Mouse (Mus musculus): ENCODE data around the gene Pde1a.

The Pde1a gene

GRCm38 (mm10) chr2:80046751-80047513 lies 82.3 kb downstream of the Pde1a start:
- DNase-seq (ENCODE audit: low spot score) = no peak

- DNase-seq (ENCODE audit: low spot score) = peak; percentile 16
These were observed 90.4 kb downstream of the Pde1a start for GRCm38 (mm10) chr2:80038642-80039445.

DNA sequence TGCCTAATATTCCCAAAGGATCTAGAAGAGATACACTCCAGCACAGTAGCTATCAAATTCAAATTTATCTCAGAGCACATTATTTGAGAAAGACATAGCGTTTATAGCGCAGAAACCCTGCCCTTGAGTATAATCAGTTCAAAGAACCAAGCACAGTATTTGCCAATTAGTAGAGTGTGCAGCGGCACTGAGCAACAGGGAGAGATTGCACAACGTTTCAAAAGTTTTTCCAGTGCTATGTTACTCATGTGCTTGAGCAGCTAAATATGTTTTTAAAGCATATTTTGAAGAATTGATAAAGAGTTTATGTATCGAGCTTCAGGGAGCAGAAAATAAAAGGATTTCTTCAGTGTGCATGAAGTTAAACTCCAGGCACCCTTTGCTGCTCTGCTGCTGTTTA lies 91.3 kb downstream of the Pde1a start:
- no peak for DNase-seq (ENCODE audit: low spot score)

GRCm38 (mm10) chr2:80029051-80029450 lies 100.2 kb downstream of the Pde1a start:
- DNase-seq (ENCODE audit: low spot score) = no peak

GRCm38 (mm10) chr2:80026053-80026452 lies 103.2 kb downstream of the Pde1a start:
- no peak for DNase-seq (ENCODE audit: low spot score)

- no peak for DNase-seq (ENCODE audit: low spot score)
These were observed 103.7 kb downstream of the Pde1a start for GRCm38 (mm10) chr2:80025597-80025996.

GRCm38 (mm10) chr2:80025038-80025437 lies 104.2 kb downstream of the Pde1a start:
- DNase-seq (ENCODE audit: low spot score) = no peak

DNA sequence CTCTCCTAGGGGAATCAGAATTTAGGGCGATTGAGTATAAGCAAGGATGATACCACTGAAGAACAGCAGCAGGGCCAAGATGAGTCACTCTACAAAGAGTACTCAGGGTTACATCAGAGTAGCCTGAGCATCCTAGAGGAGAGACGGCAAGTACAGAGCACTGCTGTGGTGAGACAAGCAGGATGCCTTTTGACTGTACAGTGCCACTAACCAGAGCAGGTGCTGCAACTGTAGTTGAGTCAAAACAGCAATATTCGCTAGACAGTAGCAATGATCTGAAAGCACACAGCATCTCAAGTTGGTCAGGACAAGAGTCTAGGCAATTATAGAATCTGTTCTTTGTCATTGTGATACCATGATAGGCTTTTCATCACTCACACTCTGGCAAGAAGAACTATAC lies 115.1 kb downstream of the Pde1a start:
- DNase-seq (ENCODE audit: low spot score) = no peak

DNA sequence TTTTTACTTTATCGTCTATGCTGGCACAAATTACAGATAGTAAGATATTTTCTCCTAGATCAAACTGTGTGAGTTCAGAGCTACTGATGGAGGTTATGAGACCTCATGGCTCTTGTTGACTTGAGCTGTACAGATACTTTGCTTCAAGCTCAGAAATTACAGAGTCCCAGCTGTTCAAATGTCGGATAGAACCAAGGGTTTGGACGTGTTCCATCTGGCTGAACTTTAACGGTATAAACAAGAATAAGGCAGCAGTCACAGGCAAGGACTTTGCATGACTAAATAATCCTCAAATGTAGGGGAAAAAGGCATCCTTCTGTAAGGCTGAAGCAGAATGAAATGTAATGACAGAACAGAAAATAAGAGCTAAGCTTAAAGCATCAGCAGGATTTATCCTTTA lies 116.2 kb downstream of the Pde1a start:
- DNase-seq (ENCODE audit: low spot score) = no peak

DNA sequence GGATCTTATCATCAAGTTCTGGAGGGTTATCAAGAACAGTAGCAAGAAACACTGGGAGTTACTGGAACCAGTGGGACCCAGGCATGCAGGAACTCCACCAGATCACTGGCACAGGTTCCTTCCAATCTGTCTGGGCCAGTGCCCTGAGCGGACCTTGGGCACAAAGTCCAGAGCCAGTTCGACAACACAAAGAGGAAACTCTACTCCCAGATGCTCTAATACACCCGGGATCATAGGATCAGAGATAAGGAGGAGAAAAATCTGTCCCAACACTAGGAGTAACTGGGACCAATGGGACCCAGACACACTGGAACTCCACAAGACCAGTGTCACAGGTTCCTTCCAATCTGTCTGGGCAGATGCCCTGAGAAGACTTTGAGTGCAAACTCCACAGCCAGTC lies 130.1 kb downstream of the Pde1a start:
- no peak for DNase-seq (ENCODE audit: low spot score)

DNA sequence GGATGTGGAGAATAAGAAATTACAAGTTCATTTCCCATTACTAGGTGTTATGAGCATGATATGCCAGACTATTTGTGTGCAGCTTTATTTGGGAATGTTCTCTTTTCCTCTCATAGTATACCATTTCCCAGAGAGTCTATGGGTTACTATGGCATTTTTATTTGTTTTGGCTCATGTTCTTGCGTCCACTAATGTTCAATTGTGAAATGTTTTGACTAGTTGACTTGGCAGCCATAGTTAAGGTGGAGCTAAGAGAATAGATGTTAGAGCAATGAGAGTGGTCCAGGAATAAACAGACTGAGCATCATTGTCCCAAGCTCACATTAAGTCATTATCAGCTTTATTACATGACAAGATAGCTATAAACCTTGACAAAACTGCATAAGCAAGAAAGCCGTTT lies 130.8 kb downstream of the Pde1a start:
- no peak for DNase-seq (ENCODE audit: low spot score)

- no peak for DNase-seq (ENCODE audit: low spot score)
These were observed 137.6 kb downstream of the Pde1a start for GRCm38 (mm10) chr2:79991642-79992041.

DNA sequence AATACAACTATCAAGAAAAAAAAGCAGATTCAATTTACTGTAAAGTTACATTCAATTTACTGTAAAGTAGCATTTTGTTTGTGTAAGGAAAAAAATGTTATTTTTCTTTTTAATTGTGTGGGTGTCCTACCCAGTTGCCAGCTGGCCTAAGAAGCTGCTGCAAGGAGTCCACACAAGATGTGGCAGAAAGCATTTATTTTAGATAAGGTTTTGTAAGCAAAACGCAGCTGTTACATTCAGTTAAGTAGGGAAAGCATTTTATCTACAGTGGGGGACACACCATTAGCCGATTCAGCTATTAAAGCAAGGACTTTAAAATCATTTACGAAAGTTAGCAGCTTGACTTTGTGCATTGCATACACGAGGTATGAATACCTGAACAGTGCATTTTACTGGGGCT lies 145.5 kb downstream of the Pde1a start:
- no peak for DNase-seq (ENCODE audit: low spot score)

DNA sequence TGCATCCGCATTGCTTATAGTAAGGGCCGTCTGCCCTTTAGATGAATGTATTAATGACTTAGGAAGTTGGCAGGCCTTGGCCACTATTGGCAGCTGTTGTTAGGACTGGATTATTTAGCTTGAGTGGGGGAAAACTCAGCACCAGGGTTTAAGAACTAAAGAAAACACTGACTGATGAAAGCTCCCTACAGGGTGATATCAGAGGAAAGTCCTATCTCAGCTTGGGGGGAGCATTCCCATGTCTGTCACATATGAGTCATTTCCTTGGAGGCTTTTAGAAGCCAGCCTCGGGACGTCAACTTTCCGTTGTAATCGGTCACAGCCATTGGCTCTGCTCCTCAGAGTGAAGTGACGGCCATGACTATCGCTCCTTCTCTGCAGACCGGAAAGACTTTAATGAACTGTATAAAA lies 146.0 kb downstream of the Pde1a start:
- no peak for DNase-seq (ENCODE audit: low spot score)

DNA sequence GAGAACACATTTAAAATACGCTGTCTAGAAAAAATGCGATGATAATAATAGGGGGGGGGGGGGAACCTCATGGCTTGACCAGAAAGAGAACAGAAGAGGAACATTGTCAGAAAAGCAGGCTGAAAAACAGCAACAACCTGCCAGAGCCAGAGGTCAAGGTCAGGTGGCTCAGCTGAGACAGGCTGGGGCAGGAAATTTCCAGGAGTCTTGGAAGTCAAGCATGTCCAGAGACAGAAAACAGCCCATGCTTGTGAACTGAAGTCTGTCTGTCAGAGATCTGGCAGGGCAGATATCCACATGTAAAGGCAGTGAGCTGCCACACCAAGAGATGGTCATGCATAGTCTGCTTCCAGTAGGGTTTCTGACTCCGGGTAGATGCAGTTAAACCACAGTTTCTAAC lies 147.5 kb downstream of the Pde1a start:
- no peak for DNase-seq (ENCODE audit: low spot score)

DNA sequence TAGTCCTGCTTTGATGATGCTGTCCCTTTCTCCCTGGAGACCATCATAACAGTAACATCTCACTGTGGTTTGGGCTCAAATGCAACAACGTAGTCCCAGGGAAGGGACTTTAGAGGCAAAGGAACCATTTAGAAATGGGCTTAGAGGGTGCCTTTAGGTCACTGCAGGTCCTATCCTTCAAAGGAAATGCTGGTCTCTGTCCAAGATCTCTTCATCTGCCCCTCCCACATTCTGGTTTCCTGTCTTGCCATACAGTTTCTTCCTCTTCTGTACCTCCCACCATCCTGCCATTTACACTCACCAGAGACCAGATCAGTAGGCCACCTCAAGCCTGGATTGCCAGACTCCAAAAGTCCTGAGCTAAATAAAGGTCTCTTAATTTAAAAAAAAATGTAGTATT lies 150.3 kb downstream of the Pde1a start:
- no peak for DNase-seq (ENCODE audit: low spot score)

- DNase-seq (ENCODE audit: low spot score) = no peak
These were observed 152.0 kb downstream of the Pde1a start for GRCm38 (mm10) chr2:79977259-79977658.

DNA sequence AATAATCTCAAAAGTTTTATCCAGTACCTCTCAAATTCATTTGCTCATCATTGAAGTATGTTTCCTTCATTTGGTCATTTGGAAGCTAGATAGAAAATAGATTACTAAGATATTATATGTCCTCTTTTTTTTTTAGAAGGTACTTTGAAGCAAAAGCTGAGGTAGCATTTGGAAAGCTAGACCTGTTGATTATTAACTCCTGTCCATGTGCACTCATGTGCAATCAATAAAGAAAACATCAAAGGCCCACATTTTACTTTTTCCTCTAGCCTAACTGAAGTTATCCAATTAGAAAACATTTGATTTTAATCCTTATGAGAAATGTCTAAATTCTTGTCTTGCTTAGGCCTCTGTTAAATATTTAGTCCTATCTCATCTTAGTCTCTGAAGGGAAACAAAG lies 153.3 kb downstream of the Pde1a start:
- DNase-seq (ENCODE audit: low spot score) = no peak

GRCm38 (mm10) chr2:79972271-79972670 lies 157.0 kb downstream of the Pde1a start:
- no peak for DNase-seq (ENCODE audit: low spot score)

DNA sequence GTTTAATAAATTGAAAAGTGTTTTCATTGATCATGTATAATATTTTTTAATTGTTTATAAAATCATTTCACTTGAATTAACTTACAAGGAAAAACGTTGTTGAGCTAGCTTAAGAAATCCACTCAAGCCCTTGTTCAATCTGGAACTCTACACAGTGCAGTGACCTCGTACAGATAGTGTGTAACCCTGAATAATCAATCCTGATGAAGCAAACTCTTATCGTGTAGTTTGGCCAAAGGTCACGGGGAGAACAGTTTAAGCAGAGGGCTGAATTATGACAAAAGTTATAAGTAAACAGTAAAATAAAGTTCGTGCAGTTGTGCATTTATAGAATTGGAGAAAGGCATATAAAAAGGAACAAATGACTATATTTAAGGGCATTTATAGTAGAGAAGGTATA lies 159.7 kb downstream of the Pde1a start:
- DNase-seq (ENCODE audit: low spot score) = no peak

DNA sequence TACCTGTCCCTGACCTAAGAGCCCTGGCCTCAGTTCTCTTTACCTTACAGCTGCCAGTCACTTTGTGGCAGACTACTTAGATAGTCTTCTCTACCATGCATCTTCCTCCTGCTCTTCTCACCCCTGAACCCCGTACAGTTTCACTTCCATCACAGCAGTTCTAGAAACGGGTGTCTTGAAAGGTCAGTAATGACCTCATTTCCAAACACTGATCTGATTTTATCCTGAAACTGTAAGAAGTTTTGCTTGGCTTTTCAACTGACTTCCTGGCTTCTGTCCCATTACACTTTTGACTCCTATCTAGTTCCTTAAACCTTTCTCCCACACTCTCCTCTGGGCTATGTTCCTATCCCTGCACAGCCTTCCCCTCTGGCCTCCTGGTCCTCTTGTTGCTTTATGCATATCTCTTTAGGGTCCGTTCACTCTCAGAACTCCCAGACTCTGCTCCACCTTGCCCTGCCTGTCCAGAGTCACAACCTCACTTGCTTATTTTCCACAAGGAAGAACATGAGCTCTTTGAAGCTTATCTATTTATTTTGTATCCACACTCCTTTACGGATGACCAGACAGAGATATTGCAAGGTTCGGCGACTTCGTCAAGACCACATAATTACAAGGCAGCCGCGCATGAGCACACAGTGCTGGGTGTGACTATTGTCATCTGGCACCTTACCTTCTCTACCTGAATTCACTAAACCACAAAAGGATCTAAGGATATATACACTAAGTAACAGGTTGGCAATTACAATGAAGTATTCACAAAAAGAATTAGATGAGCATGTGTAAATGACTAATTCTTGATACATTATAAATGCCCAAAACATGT lies 162.4 kb downstream of the Pde1a start:
- DNase-seq (ENCODE audit: low spot score) = no peak

GRCm38 (mm10) chr2:79966086-79966485 lies 163.2 kb downstream of the Pde1a start:
- no peak for DNase-seq (ENCODE audit: low spot score)

DNA sequence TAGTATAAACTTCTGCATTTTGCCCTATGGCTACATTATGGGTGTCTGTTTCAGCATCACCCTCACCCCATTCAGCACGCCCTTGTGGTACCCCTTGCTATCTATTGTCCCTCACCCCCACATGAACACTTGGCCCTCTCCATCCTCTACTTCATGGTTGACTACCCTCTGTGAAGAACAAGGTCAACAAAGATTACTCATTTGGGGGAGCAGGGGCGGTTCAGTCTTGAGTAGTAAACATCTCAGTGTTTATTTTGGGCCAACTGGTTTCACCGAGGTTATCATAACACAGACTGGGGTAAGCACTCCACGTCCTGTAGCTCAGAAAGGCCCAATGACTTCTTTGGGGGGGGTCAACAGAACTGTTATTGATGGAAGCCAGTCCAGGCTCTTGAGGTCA lies 164.3 kb downstream of the Pde1a start:
- no peak for DNase-seq (ENCODE audit: low spot score)

All from ovary, postnatal 14 days (tissue).